Mouse (Mus musculus): Measurements from ENCODE around the gene Txndc15. TPM values are rescaled to one million over a fixed set of nuclear protein-coding genes. Genes with fewer than 3 reads are reported as not detected.
A peak's percentile ranks its signal among the peaks of the same experiment; 100 is the strongest.
"Not testable (repeated sequence)": the region's sequence is repeated elsewhere in the genome, so short reads cannot be mapped to it uniquely, and the experiment has no call there.

Txndc15 gene
- polyA plus RNA-seq, 1 experiment from 2014 or later, result 91.8 TPM

DNA sequence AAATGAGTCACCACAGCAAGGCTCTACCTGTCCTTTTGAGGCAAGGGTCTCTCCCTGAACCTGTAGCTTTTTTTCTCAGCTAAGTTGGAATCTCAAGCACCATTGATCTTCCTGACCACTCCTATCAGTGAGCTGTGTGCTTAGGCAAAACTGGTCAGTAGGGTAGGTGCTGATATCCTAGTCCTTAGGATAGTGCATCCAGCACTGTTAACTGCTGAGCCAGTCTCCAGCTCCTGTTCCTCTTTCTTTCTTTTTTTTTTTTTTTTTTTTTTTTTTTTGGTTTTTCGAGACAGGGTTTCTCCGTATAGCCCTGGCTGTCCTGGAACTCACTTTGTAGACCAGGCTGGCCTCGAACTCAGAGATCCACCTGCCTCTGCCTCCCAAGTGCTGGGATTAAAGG is 18.5 kb upstream of the Txndc15 start:
- Histone ChIP-seq H3K36me3 (peaks cover 32% of the 10 kb centered on the region), H3K4me1 (peaks cover 22% of the 10 kb centered on the region)
- ATAC-seq (replicated peaks; ENCODE audit: low FRiP score); H3K9ac ChIP-seq; H3K27me3 ChIP-seq; H3K27ac ChIP-seq; H3K4me2 ChIP-seq; H3K9me3 ChIP-seq (replicated peaks); H3K4me3 ChIP-seq (replicated peaks): not testable (repeated sequence)
- 92% methylated on average over 1 of the region's 3 CpGs for WGBS

DNA sequence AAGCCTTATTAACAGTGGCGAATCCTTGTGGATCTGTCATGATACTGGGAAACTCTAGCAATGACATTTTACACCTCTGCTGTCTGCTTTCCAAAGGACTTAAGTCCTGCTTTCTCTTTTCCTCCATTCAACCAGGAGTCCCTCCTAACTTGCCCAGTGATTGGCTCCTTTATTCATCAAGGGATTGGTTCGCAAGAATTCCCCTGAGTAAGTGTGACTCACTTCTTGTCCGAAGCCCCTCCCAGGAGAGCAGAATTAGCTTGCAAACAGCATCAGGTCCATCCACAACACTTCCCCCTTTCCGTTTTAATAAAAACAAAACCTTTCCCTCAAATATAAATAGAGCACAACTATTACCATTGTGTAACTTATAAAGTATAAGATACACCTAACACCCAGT is 10.1 kb upstream of the Txndc15 start:
- H3K4me1 ChIP-seq, result no peaks in the 10 kb centered on the region
- no peak overlapping the region for H3K27ac ChIP-seq
- H3K9me3 ChIP-seq (replicated peaks), result no peaks in the 10 kb centered on the region
- no peak overlapping the region for H3K4me3 ChIP-seq (replicated peaks)
- 86% methylated on average over 4 of the region's 4 CpGs for WGBS
- no peak for ATAC-seq (replicated peaks; ENCODE audit: low FRiP score)
- H3K27me3 ChIP-seq, result no peaks in the 10 kb centered on the region
- no peak overlapping the region for H3K4me2 ChIP-seq
- no peak overlapping the region for H3K9ac ChIP-seq
- H3K36me3 ChIP-seq, result peaks cover 61% of the 10 kb centered on the region

DNA sequence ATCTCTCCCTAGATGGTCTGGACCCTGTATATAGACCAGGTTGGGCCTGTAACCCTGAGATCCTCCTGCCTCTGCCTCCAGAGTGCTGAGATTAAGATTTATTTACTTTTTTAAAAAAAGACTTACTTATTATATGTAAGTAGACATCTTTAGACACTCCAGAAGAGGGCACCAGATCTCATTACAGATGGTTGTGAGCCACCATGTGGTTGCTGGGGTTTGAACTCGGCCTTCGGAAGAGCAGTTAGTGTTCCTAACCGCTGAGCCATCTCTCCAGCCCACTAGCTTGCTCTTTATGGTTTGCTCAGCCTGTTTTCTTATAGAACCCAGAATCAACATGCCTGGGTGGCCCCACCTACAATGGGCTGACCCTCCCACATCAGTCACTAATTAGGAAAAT is 1.6 kb upstream of the Txndc15 start:
- no peaks in the 10 kb centered on the region for H3K9me3 ChIP-seq (replicated peaks)
- no peak for ATAC-seq (replicated peaks; ENCODE audit: low FRiP score)
- peaks cover 7% of the 10 kb centered on the region for H3K4me1 ChIP-seq
- H3K9ac ChIP-seq, result no peak overlapping the region
- no peaks in the 10 kb centered on the region for H3K27me3 ChIP-seq
- H3K36me3 ChIP-seq, result peaks cover 1% of the 10 kb centered on the region
- no peak overlapping the region for H3K4me3 ChIP-seq (replicated peaks)
- 88% methylated on average over 3 of the region's 3 CpGs for whole genome bisulfite sequencing
- no peak overlapping the region for H3K27ac ChIP-seq
- no peak overlapping the region for H3K4me2 ChIP-seq

DNA sequence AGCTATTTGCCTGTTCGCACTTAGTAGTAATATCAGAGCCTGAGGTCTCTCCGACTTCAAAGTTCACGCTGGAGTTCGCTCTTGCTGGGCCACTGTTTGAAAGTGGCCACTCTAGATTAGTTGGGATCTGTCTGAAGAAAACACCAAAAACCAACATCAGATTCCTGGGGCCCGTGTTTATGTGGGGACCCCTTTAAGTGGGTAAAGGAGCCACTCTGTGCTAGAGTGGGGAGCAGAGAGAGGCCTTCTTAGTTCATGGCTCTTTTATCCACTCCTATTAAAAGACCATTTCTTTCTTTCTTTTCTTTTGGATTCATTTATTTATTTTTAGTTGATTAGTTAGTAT is 690 bp downstream of the Txndc15 start:
- Histone ChIP-seq H3K36me3 (peaks cover 24% of the 10 kb centered on the region), H3K4me2 (peak overlapping the region; percentile 61), H3K4me1 (peaks cover 7% of the 10 kb centered on the region), H3K4me3 (replicated peaks) (peak overlapping the region; percentile 84), H3K27me3 (no peaks in the 10 kb centered on the region), H3K27ac (peak overlapping the region; percentile 80), H3K9ac (peak overlapping the region; percentile 93), H3K9me3 (replicated peaks) (no peaks in the 10 kb centered on the region)
- 2% methylated on average over 5 of the region's 5 CpGs for WGBS
- no peak for ATAC-seq (replicated peaks; ENCODE audit: low FRiP score)

DNA sequence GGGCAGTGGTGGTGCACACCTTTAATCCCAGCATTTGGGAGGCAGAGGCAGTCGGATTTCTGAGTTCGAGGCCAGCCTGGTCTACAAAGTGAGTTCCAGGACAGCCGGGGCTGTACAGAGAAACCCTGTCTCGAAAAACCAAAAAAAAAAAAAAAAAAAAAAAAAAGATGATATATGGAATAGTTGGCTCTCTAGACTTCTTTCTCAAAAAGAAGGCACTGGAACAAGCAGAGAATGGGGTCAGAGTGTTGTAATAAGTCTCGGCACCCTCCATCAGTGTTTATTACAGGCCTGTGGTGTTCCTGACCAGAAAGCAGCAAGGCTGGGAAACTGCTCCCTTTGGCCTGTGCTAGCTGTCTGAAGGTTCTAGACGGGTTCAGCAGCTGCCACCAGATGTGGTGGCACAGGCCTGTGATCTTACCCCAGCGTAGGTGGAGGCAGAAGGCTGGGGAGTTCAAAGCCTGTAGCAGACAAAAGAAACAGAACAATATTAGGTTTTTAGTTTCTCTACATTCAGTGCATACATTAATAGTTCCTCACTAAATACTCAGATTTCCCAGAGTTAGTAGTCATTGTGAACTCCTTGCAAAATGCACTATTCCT is 1.6 kb downstream of the Txndc15 start:
- Histone ChIP-seq H3K9me3 (replicated peaks) (no peaks in the 10 kb centered on the region), H3K9ac (no peak overlapping the region), H3K4me1 (peaks cover 9% of the 10 kb centered on the region), H3K4me3 (replicated peaks) (peak overlapping the region; percentile 84; the same call in 1 of the 2 replicates), H3K27me3 (no peaks in the 10 kb centered on the region), H3K36me3 (peaks cover 32% of the 10 kb centered on the region), H3K4me2 (peak overlapping the region; percentile 61; the same call in 1 of the 2 replicates), H3K27ac (no peak overlapping the region)
- 79% methylated on average over 7 of the region's 7 CpGs for WGBS
- no peak for ATAC-seq (replicated peaks; ENCODE audit: low FRiP score)

DNA sequence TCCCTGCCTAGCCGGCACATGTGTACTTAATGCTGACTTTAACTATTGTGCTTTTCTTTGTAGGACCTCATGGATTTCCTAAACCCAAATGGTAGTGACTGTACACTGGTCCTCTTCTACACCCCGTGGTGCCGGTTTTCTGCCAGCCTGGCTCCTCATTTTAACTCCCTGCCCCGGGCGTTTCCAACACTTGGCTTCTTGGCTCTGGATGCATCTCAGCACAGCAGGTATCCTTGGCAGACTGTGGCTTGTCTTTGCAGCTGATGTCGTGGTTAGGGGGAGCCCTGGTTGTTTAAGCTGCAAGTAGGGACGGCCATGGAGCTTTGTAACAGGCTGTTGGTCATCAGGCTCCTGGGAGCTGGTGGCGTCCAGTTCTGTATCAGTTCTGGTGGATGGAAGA is 7.1 kb downstream of the Txndc15 start:
- peaks cover 2% of the 10 kb centered on the region; the same call in 1 of the 2 replicates for H3K4me1 ChIP-seq
- H3K27ac ChIP-seq, result no peak overlapping the region
- H3K9me3 ChIP-seq (replicated peaks), result no peaks in the 10 kb centered on the region
- H3K9ac ChIP-seq, result no peak overlapping the region
- WGBS, result 83% methylated on average over 8 of the region's 8 CpGs
- no peak overlapping the region for H3K4me2 ChIP-seq
- H3K4me3 ChIP-seq (replicated peaks), result no peak overlapping the region
- H3K36me3 ChIP-seq, result peaks cover 76% of the 10 kb centered on the region
- H3K27me3 ChIP-seq, result no peaks in the 10 kb centered on the region
- ATAC-seq (replicated peaks; ENCODE audit: low FRiP score), result no peak

DNA sequence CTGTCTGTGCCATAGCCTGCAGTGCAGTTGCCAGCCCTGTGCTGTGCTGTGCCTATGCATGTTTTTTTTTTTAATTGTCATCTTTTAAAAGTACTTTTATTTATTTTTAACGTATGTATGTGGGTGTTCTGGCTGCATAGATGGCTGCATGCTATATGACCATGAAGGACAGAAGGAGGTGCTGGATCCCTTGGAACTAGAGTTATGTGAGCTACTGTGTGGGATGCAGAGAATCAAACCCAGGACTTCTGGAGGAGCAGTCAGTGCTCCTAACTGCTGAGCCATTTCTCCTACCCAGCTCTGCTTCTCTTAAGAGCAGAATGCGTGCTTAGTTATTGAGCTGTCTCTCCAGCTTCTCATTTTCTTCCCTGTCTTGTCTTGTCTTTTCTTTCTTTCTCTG is 7.5 kb downstream of the Txndc15 start:
- peaks cover 2% of the 10 kb centered on the region; the same call in 1 of the 2 replicates for H3K4me1 ChIP-seq
- H3K27ac ChIP-seq, result no peak overlapping the region
- peaks cover 76% of the 10 kb centered on the region for H3K36me3 ChIP-seq
- H3K4me2 ChIP-seq, result no peak overlapping the region
- no peaks in the 10 kb centered on the region for H3K27me3 ChIP-seq
- no peak overlapping the region for H3K4me3 ChIP-seq (replicated peaks)
- no peak overlapping the region for H3K9ac ChIP-seq
- H3K9me3 ChIP-seq (replicated peaks), result no peaks in the 10 kb centered on the region
- ATAC-seq (replicated peaks; ENCODE audit: low FRiP score), result no peak
- 95% methylated on average over 2 of the region's 2 CpGs for WGBS

DNA sequence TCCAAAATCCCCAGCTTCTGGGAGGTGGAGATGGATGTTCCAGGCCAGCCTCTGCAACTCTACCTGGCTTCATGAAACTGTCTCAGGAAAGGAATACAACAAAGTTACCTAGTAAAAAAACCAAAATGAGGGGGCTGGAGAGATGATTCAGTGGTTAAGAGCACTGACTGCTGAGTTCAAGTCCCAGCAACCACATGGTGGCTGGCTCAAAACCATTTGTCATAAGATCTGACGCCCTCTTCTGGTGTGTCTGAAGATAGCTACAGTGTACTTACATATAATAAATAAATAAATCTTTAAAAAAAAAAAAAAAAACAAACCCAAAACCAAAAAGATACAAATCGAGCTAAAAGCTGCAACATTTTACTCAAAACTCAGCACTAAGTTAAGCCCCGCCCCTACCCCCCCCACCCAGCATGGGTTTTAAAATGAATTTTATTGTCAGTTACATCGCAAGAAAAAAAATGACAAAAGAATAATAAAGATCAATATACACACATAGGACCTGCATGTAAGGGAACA is 12.2 kb downstream of the Txndc15 start:
- Histone ChIP-seq H3K9ac (peak overlapping the region; percentile 67), H3K27me3 (no peaks in the 10 kb centered on the region), H3K27ac (peak overlapping the region; percentile 98), H3K36me3 (peaks cover 38% of the 10 kb centered on the region), H3K4me1 (0 out of 2 replicates have a peak, but pooled peaks cover 3% of the 10 kb centered on the region), H3K9me3 (replicated peaks) (no peaks in the 10 kb centered on the region), H3K4me2 (peak overlapping the region; percentile 74), H3K4me3 (replicated peaks) (peak overlapping the region; percentile 61)
- WGBS, result 2% methylated on average over 4 of the region's 4 CpGs
- no peak for ATAC-seq (replicated peaks; ENCODE audit: low FRiP score)

DNA sequence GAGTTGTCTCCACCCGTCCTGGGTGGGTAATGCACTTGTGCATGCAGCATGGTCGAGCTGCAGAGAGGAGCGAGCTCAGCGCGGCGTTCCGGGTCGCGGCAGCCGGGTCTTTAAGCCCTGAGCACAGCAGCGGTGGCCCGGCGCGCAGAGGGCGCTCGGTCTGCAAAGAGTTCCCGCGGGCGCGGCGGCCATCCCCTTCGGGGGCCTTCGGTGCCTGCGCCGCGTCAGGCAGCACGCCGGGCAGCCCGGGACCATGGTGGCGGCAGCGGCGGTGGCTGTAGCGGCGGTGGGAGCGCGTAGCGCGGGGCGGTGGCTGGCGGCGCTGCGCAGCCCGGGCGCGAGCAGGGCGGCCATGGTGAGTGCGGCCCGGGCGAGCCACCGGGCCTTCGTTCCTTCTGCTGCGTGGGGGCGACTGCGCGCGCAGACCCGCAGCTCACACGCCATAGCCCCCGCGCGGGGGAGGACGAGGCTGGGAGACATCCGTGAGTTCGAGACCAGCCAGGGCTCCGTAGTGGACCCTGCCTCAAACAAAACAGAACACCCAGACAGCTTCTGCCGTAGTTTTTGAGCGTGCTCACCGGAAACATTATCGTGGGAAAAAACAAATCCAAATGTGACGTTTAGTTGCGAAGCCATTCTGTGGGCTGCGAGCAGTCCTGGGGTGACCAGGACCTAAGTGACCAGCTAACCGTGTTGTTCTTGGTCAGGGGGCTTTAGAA is 12.8 kb downstream of the Txndc15 start, which contains the start of gene Pcbd2:
Pcbd2 (plus strand) TSS at position 249 of the 719 bp plus-strand sequence.
- peak within 1 kb of the TSS; percentile 74 for H3K4me2 ChIP-seq
- H3K27ac ChIP-seq, result peak within 1 kb of the TSS; percentile 98
- peak within 1 kb of the TSS; percentile 67 for H3K9ac ChIP-seq
- ATAC-seq (replicated peaks; ENCODE audit: low FRiP score), result peak; percentile 91
- no peaks in the 10 kb centered on the region for H3K9me3 ChIP-seq (replicated peaks)
- H3K4me1 ChIP-seq, result 0 out of 2 replicates have a peak, but pooled peaks cover 3% of the 10 kb centered on the region
- under 1% methylated on average over 68 of the region's 73 CpGs for WGBS
- H3K36me3 ChIP-seq, result peaks cover 33% of the 10 kb centered on the region
- H3K4me3 ChIP-seq (replicated peaks), result peak within 1 kb of the TSS; percentile 61
- H3K27me3 ChIP-seq, result no peaks in the 10 kb centered on the region

DNA sequence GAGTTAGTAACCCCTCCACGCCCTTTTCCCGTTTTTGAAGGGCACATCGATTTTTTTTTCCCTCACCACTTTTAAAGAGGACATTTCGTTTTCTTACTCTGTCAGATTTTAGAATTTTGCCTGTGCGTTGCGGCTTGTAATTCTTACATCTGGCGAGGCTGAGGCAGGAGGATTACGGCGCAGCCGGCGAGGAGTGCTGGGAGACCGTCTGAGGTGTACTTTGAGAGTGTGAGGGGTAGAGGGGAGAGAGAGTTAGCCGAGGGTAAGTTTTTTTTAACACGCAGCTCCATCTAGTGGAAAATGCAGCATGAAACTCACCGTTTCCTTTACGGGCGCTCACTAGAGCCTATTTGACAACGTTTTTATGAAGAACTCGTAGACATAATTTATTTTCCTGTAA is 13.4 kb downstream of the Txndc15 start:
- Histone ChIP-seq H3K9ac (peak overlapping the region; percentile 67), H3K27me3 (no peaks in the 10 kb centered on the region), H3K4me3 (replicated peaks) (peak overlapping the region; percentile 61), H3K4me2 (peak overlapping the region; percentile 74), H3K27ac (peak overlapping the region; percentile 98), H3K4me1 (0 out of 2 replicates have a peak, but pooled peaks cover 3% of the 10 kb centered on the region), H3K9me3 (replicated peaks) (no peaks in the 10 kb centered on the region), H3K36me3 (peaks cover 28% of the 10 kb centered on the region)
- peak; percentile 81 for ATAC-seq (replicated peaks; ENCODE audit: low FRiP score)
- WGBS, result 2% methylated on average over 19 of the region's 19 CpGs

DNA sequence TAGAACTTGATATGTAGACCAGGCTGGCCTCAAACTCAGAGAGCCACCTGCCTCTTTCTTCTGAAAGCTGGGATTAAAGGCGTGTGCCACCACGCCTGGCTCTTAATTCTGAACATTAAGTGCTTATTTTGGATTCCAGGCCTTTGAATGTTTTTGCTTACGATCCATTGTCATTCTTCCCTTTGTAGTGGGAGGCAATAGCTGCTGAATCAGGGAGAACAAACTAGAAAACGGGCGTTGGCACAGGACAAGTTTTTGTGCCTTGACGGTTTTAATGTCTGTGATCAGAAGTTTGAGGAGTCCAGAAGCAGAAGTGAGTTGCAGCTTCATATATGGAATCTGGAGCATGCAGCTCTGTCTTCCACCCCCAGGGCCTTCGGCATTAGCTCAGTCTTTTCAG is 16.3 kb downstream of the Txndc15 start:
- Histone ChIP-seq H3K4me3 (replicated peaks) (no peak overlapping the region), H3K4me1 (0 out of 2 replicates have a peak, but pooled peaks cover 3% of the 10 kb centered on the region), H3K27ac (no peak overlapping the region), H3K36me3 (peaks cover under 1% of the 10 kb centered on the region), H3K9ac (no peak overlapping the region), H3K9me3 (replicated peaks) (no peaks in the 10 kb centered on the region), H3K27me3 (no peaks in the 10 kb centered on the region), H3K4me2 (no peak overlapping the region)
- WGBS, result 87% methylated on average over 7 of the region's 7 CpGs
- ATAC-seq (replicated peaks; ENCODE audit: low FRiP score), result no peak

DNA sequence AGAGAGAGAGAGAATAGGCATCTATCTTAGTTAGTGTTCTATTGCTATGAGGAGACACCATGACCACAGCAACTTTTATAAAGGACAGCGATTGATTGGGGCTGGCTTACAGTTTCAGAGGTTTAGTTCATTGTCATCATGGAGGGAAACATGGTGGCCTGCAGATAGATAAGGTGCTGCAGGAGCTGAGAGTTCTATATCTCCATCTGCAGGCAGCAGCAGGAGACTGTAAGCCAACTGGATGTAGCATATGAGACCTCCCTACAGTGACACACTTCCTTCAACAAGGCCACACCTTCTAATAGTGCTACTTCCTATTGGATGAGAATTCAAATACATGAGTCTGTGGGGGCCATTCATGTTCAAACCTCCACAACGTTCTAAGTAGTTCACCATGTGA is 17.7 kb downstream of the Txndc15 start:
- 93% methylated on average over 2 of the region's 2 CpGs for WGBS

More for the DNA sequence above, 17.7 kb downstream of the Txndc15 start:
- Histone ChIP-seq H3K4me2 (no peak overlapping the region), H3K4me3 (replicated peaks) (no peak overlapping the region), H3K9ac (no peak overlapping the region), H3K4me1 (0 out of 2 replicates have a peak, but pooled peaks cover 3% of the 10 kb centered on the region), H3K27me3 (no peaks in the 10 kb centered on the region), H3K36me3 (no peaks in the 10 kb centered on the region; the same call in 1 of the 2 replicates), H3K27ac (no peak overlapping the region), H3K9me3 (replicated peaks) (no peaks in the 10 kb centered on the region)
- no peak for ATAC-seq (replicated peaks; ENCODE audit: low FRiP score)
